Mouse (Mus musculus) lung, postnatal 0 days (tissue): Measurements from ENCODE around the gene Camta1. TPM values are rescaled to one million over a fixed set of nuclear protein-coding genes. Genes with fewer than 3 reads are reported as not detected.
"Not testable (repeated sequence)": the region's sequence is repeated elsewhere in the genome, so short reads cannot be mapped to it uniquely, and the experiment has no call there.

Source experiments
- ATAC-seq: fragments of 200-750 bp; cut with Nextera tagmentation; 2 replicates; pipeline ENCODE4 v1.8.0; 2017; ENCODE audit warnings: moderate library complexity
- DNase-seq: peaks from one replicate; pipeline ENCODE4 v3.0.0-alpha.2; 2016; ENCODE audit warnings: low spot score
- H3K27ac ChIP-seq: fragments of 300-500 bp; sonication (generic); 2 replicates; pipeline ENCODE4 v1.5.1; 2014; ENCODE audit warnings: antibody characterized with exemption, mild to moderate bottlenecking, low read length, mixed read lengths
- H3K27me3 ChIP-seq: fragments of 300-500 bp; sonication (generic); replicated peaks from 2 replicates; pipeline ENCODE4 v1.6.1; 2014; ENCODE audit warnings: low read length, mixed read lengths; ENCODE audit not compliant: insufficient read depth
- H3K36me3 ChIP-seq: fragments of 300-500 bp; sonication (generic); 2 replicates; pipeline ENCODE4 v1.6.1; 2014; ENCODE audit warnings: low read length, mixed read lengths; ENCODE audit not compliant: insufficient read depth
- H3K4me1 ChIP-seq: fragments of 300-500 bp; sonication (generic); 2 replicates; pipeline ENCODE4 v1.6.1; 2014; ENCODE audit warnings: antibody characterized with exemption, low read depth, low read length, mixed read lengths; ENCODE audit not compliant: insufficient read depth
- H3K4me2 ChIP-seq: fragments of 300-500 bp; sonication (generic); replicated peaks from 2 replicates; pipeline ENCODE4 v1.6.1; 2014; ENCODE audit warnings: low read depth, mild to moderate bottlenecking, low read length, moderate library complexity, mixed read lengths
- H3K4me3 ChIP-seq: fragments of 300-500 bp; sonication (generic); 2 replicates; pipeline ENCODE4 v1.5.1; 2014; ENCODE audit warnings: low read depth, low read length
- H3K9ac ChIP-seq: fragments of 300-500 bp; sonication (generic); replicated peaks from 2 replicates; pipeline ENCODE4 v1.6.1; 2014; ENCODE audit warnings: low read depth, mild to moderate bottlenecking
- H3K9me3 ChIP-seq: fragments of 300-500 bp; sonication (generic); 2 replicates; pipeline ENCODE4 v1.6.1; 2016; ENCODE audit warnings: low read length, mixed read lengths
- CTCF ChIP-seq: IDR thresholded peaks from 2 replicates; pipeline ENCODE4 v1.5.1; 2016; ENCODE audit warnings: antibody characterized with exemption, mild to moderate bottlenecking
- EP300 ChIP-seq: IDR thresholded peaks from 2 replicates; pipeline ENCODE4 v1.6.1; 2016; ENCODE audit warnings: antibody characterized with exemption, mild to moderate bottlenecking, control low read depth
- WGBS: fragments of 180-500 bp; shearing (Covaris S2); extraction: QIAGEN DNeasy Blood & Tissue Kit; methylation state at CpG from one replicate; pipeline ENCODE4 v1.1.7; 2014; 5-methylcytosine and 5-hydroxymethylcytosine counted together
- polyA plus RNA-seq: library from polyadenylated mRNA; unstranded; fragments of >200 nt; fragmentation: Nextera tagmentation; extraction: Ambion mirVana; gene quantifications from 2 replicates; pipeline ENCODE4 v1.2.1, GENCODE M21; 2015

The Camta1 gene
- polyA plus RNA-seq, 1 experiment from 2014 or later: 86.4 TPM

- Histone ChIP-seq H3K4me2 (no peak overlapping the region), H3K27ac (no peak overlapping the region), H3K4me1 (no peaks in the 10 kb centered on the region), H3K4me3 (no peak overlapping the region), H3K9ac (no peak overlapping the region), H3K27me3 (no peaks in the 10 kb centered on the region), H3K9me3 (no peaks in the 10 kb centered on the region), H3K36me3 (peaks cover 11% of the 10 kb centered on the region; the same call in 1 of the 2 replicates)
- ATAC-seq: no peak
- 64% methylated on average over 9 of the region's 9 CpGs for WGBS
- TF ChIP-seq EP300 (no peak), CTCF (no peak)
- DNase-seq: no peak
Observed at GRCm38 (mm10) chr4:151024152-151024551, 837.5 kb downstream of the Camta1 start.

DNA sequence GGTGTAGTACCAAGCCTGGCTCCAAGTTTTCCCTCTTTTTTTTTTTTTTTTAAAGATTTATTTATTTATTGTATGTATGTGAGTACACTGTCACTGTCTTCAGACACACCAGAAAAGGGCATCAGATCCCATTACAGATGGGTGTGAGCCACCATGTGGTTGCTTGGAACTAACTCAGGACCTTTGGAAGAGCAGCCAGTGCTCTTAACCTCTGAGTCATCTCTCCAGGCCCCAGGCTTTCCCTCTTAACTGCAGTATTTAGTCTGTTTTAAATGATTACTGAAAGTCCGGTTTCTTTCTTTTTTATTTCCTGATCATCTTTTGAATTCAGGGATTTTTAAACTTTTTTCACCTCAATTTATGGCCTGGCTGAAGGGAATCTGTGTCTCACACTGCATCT, 844.3 kb downstream of the Camta1 start:
- H3K27me3 ChIP-seq, DNase-seq, ATAC-seq: not testable (repeated sequence)

DNA sequence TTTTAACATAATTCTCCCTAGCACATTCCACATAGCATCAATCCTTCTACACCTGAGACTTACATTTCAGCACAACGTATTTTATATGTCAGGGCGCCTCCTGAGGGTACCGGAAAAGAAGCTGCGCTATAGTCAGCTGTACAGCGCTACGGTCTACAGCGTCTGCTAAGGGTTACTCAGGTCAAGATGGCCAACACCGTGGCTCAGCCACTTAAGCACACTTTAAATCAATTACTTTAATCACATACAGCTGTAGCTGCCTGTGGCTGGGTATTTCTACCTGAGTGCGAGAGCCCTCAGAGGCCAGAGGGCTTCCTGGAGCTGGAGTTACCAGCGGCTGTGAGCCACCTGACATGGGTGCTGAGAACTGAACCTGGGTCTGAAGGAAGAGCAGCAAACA, 845.7 kb downstream of the Camta1 start:
- no peaks in the 10 kb centered on the region for H3K9me3 ChIP-seq
- peaks cover 20% of the 10 kb centered on the region; the same call in 1 of the 2 replicates for H3K36me3 ChIP-seq
- no peak overlapping the region for H3K9ac ChIP-seq
- H3K4me3 ChIP-seq: no peak overlapping the region
- H3K4me2 ChIP-seq: no peak overlapping the region
- no peaks in the 10 kb centered on the region for H3K4me1 ChIP-seq
- no peaks in the 10 kb centered on the region for H3K27me3 ChIP-seq
- TF ChIP-seq EP300 (no peak), CTCF (no peak)
- ATAC-seq: no peak
- H3K27ac ChIP-seq: no peak overlapping the region
- WGBS: 82% methylated on average over 10 of the region's 10 CpGs
- DNase-seq: no peak

More for the DNA sequence above, 844.3 kb downstream of the Camta1 start:
- H3K9me3 ChIP-seq, H3K4me3 ChIP-seq, H3K27ac ChIP-seq, H3K4me2 ChIP-seq, H3K4me1 ChIP-seq, H3K9ac ChIP-seq: not testable (repeated sequence)
- WGBS: 94% methylated on average over 1 of the region's 1 CpGs
- H3K36me3 ChIP-seq: peaks cover 20% of the 10 kb centered on the region; the same call in 1 of the 2 replicates

DNA sequence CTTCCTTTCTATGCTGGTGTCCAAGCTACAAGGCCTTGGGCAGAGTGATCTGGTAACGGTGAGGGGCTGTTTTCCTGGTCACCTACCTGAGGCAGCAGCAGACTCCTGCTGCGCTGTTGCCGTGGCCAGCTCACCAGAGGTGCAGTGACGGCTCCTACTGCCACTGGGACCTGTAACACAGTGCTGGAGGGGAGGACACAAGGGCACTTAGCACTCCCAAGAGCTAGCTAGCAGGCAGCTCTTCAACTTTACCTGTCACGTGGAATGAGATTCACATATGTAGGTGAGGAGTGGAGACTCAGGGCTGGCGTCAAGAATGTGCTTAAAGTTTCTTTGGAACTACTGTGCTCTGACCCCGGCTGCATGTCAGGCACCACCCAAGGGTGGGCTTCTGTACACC, 851.4 kb downstream of the Camta1 start:
- H3K4me3 ChIP-seq: no peak overlapping the region
- no peak overlapping the region for H3K27ac ChIP-seq
- ATAC-seq: peak; percentile 89
- no peaks in the 10 kb centered on the region for H3K27me3 ChIP-seq
- no peak overlapping the region for H3K9ac ChIP-seq
- 67% methylated on average over 7 of the region's 7 CpGs for WGBS
- DNase-seq: peak; percentile 82
- H3K4me1 ChIP-seq: no peaks in the 10 kb centered on the region
- no peaks in the 10 kb centered on the region for H3K9me3 ChIP-seq
- no peak overlapping the region for H3K4me2 ChIP-seq
- peak; percentile 25; the same call in 1 of the 2 replicates for TF ChIP-seq EP300
- no peak for TF ChIP-seq CTCF
- peaks cover 18% of the 10 kb centered on the region; the same call in 1 of the 2 replicates for H3K36me3 ChIP-seq

DNA sequence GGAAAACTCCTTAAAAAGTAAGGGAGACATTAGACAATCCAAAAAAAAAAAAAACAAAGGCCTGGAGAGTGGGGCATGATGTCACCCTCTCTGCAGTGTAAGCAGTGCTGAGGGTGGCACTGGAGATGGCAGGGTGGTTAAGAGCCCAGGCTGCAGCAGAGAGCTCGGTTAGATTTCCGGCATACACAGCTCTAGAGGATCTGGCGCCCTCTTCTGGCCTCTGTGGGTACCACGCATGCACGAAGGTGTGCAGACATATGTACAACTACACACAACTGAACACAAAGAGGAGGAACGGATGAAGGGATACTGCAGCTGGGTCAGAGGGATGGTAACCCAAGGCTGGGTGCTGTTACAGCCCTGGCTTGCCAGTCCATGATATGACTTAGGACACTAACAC, 854.7 kb downstream of the Camta1 start:
- Histone ChIP-seq H3K9ac (no peak overlapping the region), H3K27me3 (no peaks in the 10 kb centered on the region), H3K4me1 (no peaks in the 10 kb centered on the region), H3K4me3 (no peak overlapping the region), H3K36me3 (0 out of 2 replicates have a peak, but pooled peaks cover 11% of the 10 kb centered on the region), H3K4me2 (no peak overlapping the region), H3K27ac (no peak overlapping the region), H3K9me3 (no peaks in the 10 kb centered on the region)
- ATAC-seq (peak; percentile 47; the same call in 1 of the 2 replicates), DNase-seq (peak; percentile 64)
- peak; percentile 74 for TF ChIP-seq CTCF
- TF ChIP-seq EP300: no peak
- WGBS: 54% methylated on average over 6 of the region's 6 CpGs

DNA sequence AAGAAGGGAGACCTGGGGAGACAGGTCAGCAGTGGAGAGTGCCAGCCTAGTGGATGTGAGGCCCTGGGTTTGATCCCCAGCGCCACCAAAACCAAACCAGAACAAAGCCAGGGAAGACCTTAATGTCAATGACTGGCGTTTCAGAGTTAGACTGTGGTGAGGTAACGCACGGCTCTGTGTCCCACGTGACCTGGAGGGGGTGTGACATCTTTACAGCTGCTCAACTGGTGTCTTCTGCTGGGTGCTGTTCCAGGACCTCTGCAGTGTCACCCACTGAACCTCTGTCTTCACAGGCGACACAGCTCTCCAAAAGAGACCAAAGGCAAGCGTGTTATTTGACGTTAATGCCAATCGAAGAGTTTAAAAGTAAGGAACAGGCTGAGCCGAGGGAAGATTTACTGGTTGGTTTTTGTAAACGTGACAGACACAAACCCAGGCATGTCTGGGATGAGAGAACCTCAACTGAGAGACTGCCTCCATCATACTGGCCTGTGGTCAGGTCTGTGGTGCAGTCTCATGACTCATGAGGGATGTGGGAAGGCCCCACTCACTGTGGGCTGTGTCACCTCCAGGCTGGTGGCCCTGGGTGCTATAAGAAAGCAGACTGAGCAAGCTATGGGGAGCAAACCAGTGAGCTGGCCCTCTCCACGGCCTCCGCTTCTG, 855.9 kb downstream of the Camta1 start:
- Histone ChIP-seq H3K9me3 (no peaks in the 10 kb centered on the region), H3K9ac (no peak overlapping the region), H3K4me3 (no peak overlapping the region), H3K36me3 (0 out of 2 replicates have a peak, but pooled peaks cover 11% of the 10 kb centered on the region), H3K4me1 (no peaks in the 10 kb centered on the region), H3K27me3 (no peaks in the 10 kb centered on the region), H3K4me2 (no peak overlapping the region), H3K27ac (no peak overlapping the region)
- ATAC-seq (no peak), DNase-seq (no peak)
- TF ChIP-seq EP300: no peak
- no peak for TF ChIP-seq CTCF
- 89% methylated on average over 13 of the region's 13 CpGs for WGBS
